Mouse (Mus musculus) bone marrow macrophage, adult 2 months (primary cell): Measurements from ENCODE around the gene Dazap2.

Experiments used
- CTCF ChIP-seq: IDR thresholded peaks from 2 replicates; pipeline ENCODE4 v1.5.1; 2012; ENCODE audit warnings: low read depth, mild to moderate bottlenecking, low read length, moderate library complexity
- POLR2A ChIP-seq: IDR thresholded peaks from 2 replicates; pipeline ENCODE4 v1.6.1; 2012; ENCODE audit warnings: mild to moderate bottlenecking, low read depth, low read length, borderline replicate concordance

GRCm38 (mm10) chr15:100646161-100646560 is 31.0 kb downstream of the Dazap2 start:
- TF ChIP-seq POLR2A: no peak
- no peak for TF ChIP-seq CTCF
